In the genomic region with DNA sequence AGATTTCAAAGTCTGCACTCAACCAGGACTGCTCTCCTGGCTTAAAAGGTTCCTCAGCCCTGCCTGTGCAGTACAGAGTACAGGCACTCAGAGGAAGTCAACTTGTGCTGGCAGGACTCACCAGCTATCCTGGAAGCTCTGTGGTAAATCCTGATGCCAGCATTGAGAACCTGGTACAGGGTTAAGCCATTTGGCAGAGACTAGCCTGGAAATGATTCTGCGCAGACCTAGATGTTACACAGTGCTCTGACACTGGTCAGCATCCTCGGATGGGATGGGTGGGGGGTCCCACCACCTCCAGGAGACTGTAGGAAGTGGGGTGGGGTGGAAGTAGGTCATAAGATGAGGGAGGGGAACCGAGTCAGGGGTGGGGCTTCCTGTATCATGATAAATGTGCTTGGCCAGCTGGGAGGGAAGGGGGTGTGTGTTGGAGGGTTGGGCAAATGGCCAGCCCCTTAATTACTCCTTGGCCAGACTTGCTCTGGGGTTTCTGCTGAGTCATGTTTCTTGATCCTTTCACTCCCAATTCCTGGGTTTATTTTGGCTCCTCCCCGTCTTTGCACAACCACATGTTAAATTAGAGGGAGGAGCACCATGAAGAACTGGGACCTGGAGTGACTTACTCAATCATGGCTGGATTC, we compare ENCODE assay signal across 9 mouse cellular contexts. TPM values are rescaled to one million over a fixed set of nuclear protein-coding genes. Genes with fewer than 3 reads are reported as not detected.
DNase-seq lines count a peak whose midpoint lies in the region; ATAC-seq lines count a peak whose summit lies in the region.
"Had no signal": no experiment of that assay in that cellular context is flagged by ENCODE, and none has a peak within 500 bp of the region (broad histone marks: within the 10 kb centered on the region; RNA-seq: fewer than 3 reads in every experiment).

No protein-coding gene starts in this region.

- peaks cover 30% of the 10 kb centered on the region for H3K4me1 ChIP-seq in lung, embryonic 16.5 days (replicated peaks; ENCODE audit: control insufficient read depth, insufficient read depth, low read length)
- H3K4me1 ChIP-seq in hindbrain, embryonic 13.5 days (replicated peaks), result peaks cover 34% of the 10 kb centered on the region

- peak overlapping the region; percentile 41; the same call in 1 of the 2 replicates for H3K27ac ChIP-seq in lung, embryonic 16.5 days (ENCODE audit: low read length)
- no peak overlapping the region for H3K27ac ChIP-seq in hindbrain, embryonic 13.5 days
- H3K27ac ChIP-seq: embryonic facial prominence, embryonic 13.5 days had no signal

- 40% methylated on average over 4 of the region's 4 CpGs for WGBS in lung, embryonic 16.5 days
- WGBS in hindbrain, embryonic 13.5 days, result 84% methylated on average over 4 of the region's 4 CpGs

- no peaks in the 10 kb centered on the region for H3K27me3 ChIP-seq in lung, embryonic 16.5 days (ENCODE audit: control insufficient read depth, insufficient read depth, low read depth, low read length)
- H3K27me3 ChIP-seq in hindbrain, embryonic 13.5 days, result no peaks in the 10 kb centered on the region
- H3K27me3 ChIP-seq: embryonic facial prominence, embryonic 13.5 days had no signal

- DNase-seq in 3T3-L1 (ENCODE audit: low read depth, low spot score), result peak; percentile 97
- peak; percentile 72 for DNase-seq in ES-CJ7 (ENCODE audit: low read depth, low spot score)
- DNase-seq in fibroblast of lung, adult 2 months (ENCODE audit: low read depth), result peak; percentile 95
- peak; percentile 69 to 81 for DNase-seq in kidney, adult 8-10 months
- DNase-seq in layer of hippocampus, adult 9-10 months (ENCODE audit: low spot score), result no peak

- H3K36me3 ChIP-seq in lung, embryonic 16.5 days (ENCODE audit: control insufficient read depth, insufficient read depth, low read length), result peaks cover 19% of the 10 kb centered on the region
- H3K36me3 ChIP-seq in hindbrain, embryonic 13.5 days, result peaks cover 29% of the 10 kb centered on the region

- ATAC-seq in lung, embryonic 16.5 days (ENCODE audit: low read depth), result peak; percentile 23
- no peak for ATAC-seq in hindbrain, embryonic 13.5 days (ENCODE audit: low FRiP score)
- ATAC-seq in monocyte, adult 5-6 weeks (replicated peaks; ENCODE audit: insufficient number of reproducible peaks, low FRiP score, low TSS enrichment, poor library complexity, severe bottlenecking), result no peak

- H3K4me2 ChIP-seq in lung, embryonic 16.5 days (ENCODE audit: low read depth, low read length), result no peak overlapping the region
- H3K4me2 ChIP-seq in hindbrain, embryonic 13.5 days, result no peak overlapping the region
- H3K4me2 ChIP-seq: embryonic facial prominence, embryonic 13.5 days had no signal

- H3K9ac ChIP-seq in lung, embryonic 16.5 days (ENCODE audit: low read length), result no peak overlapping the region
- H3K9ac ChIP-seq in hindbrain, embryonic 13.5 days, result no peak overlapping the region
- H3K9ac ChIP-seq: embryonic facial prominence, embryonic 13.5 days had no signal

- no peaks in the 10 kb centered on the region for H3K9me3 ChIP-seq in lung, embryonic 16.5 days (ENCODE audit: control insufficient read depth, low read length)
- H3K9me3 ChIP-seq in hindbrain, embryonic 13.5 days, result no peaks in the 10 kb centered on the region; the same call in 1 of the 2 replicates
- H3K9me3 ChIP-seq: embryonic facial prominence, embryonic 13.5 days had no signal

- no peak overlapping the region for H3K4me3 ChIP-seq in lung, embryonic 16.5 days (ENCODE audit: low read length)
- H3K4me3 ChIP-seq in hindbrain, embryonic 13.5 days, result no peak overlapping the region
- H3K4me3 ChIP-seq: embryonic facial prominence, embryonic 13.5 days had no signal

RNA-seq across cellular contexts. Expression of gene Mocs1, which starts 4.0 kb away (rescaled TPM):
- polyA plus RNA-seq in lung, embryonic 16.5 days (2015; fragmentation: Nextera tagmentation; extraction: Ambion mirVana), result 9.1 and 9.9 TPM in 2 replicates
- polyA plus RNA-seq in hindbrain, embryonic 13.5 days (2015; fragmentation: Nextera tagmentation; extraction: Ambion mirVana), result 3.5 and 4.2 TPM in 2 replicates
- 15.6 to 19.8 TPM (median 19.3 TPM) in 3 replicates for total RNA-seq in monocyte, adult 5-6 weeks (2017)
